Mouse (Mus musculus) hindbrain, postnatal 0 days (tissue): ENCODE results near the gene Lcn8. TPM values are rescaled to one million over a fixed set of nuclear protein-coding genes. Genes with fewer than 3 reads are reported as not detected.

Experiments used
- ATAC-seq: fragments of 200-750 bp; cut with Nextera tagmentation; 2 replicates; pipeline ENCODE4 v1.8.0; 2017; ENCODE audit warnings: mild to moderate bottlenecking, moderate TSS enrichment, moderate library complexity
- DNase-seq: peaks from one replicate; pipeline ENCODE4 v3.0.0-alpha.2; 2015; ENCODE audit warnings: low spot score
- H3K27ac ChIP-seq: fragments of 300-500 bp; sonication (generic); 2 replicates; pipeline ENCODE4 v1.5.1; 2014; ENCODE audit warnings: mild to moderate bottlenecking
- H3K27me3 ChIP-seq: fragments of 300-500 bp; sonication (generic); 2 replicates; pipeline ENCODE4 v1.6.1; 2014; ENCODE audit warnings: low read length, mixed read lengths; ENCODE audit not compliant: insufficient read depth
- H3K36me3 ChIP-seq: fragments of 300-500 bp; sonication (generic); 2 replicates; pipeline ENCODE4 v1.6.1; 2014; ENCODE audit warnings: low read length, mixed read lengths; ENCODE audit not compliant: insufficient read depth
- H3K4me1 ChIP-seq: fragments of 300-500 bp; sonication (generic); 2 replicates; pipeline ENCODE4 v1.6.1; 2014; ENCODE audit warnings: antibody characterized with exemption, low read length, mixed read lengths; ENCODE audit not compliant: insufficient read depth
- H3K4me2 ChIP-seq: fragments of 300-500 bp; sonication (generic); 2 replicates; pipeline ENCODE4 v1.6.1; 2014; ENCODE audit warnings: low read depth, mild to moderate bottlenecking, low read length, moderate library complexity, mixed read lengths
- H3K4me3 ChIP-seq: fragments of 300-500 bp; sonication (generic); 2 replicates; pipeline ENCODE4 v1.5.1; 2014; ENCODE audit warnings: low read length
- H3K9ac ChIP-seq: fragments of 300-500 bp; sonication (generic); replicated peaks from 2 replicates; pipeline ENCODE4 v1.6.1; 2014; ENCODE audit warnings: mild to moderate bottlenecking, low read length, moderate library complexity, mixed read lengths
- H3K9me3 ChIP-seq: fragments of 300-500 bp; sonication (generic); 2 replicates; pipeline ENCODE4 v1.6.1; 2016; ENCODE audit warnings: low read length, mixed read lengths
- CTCF ChIP-seq: IDR thresholded peaks from 2 replicates; pipeline ENCODE4 v1.5.1; 2016; ENCODE audit warnings: antibody characterized with exemption, control low read depth, low read depth
- WGBS: fragments of 180-500 bp; shearing (Covaris S2); extraction: QIAGEN DNeasy Blood & Tissue Kit; methylation state at CpG from one replicate; pipeline ENCODE4 v1.1.7; 2014; 5-methylcytosine and 5-hydroxymethylcytosine counted together
- polyA plus RNA-seq: library from polyadenylated mRNA; unstranded; fragments of >200 nt; fragmentation: Nextera tagmentation; extraction: Ambion mirVana; gene quantifications from 2 replicates; pipeline ENCODE4 v1.2.1, GENCODE M21; 2015
- total RNA-seq: library from RNA; depleted of rRNA; stranded (reverse); fragments of >200 nt; gene quantifications from 2 replicates; pipeline ENCODE4 v1.2.3, GENCODE M21; 2014

The Lcn8 gene
- total and polyA plus RNA-seq, 2 experiments from 2014 or later: not detected

DNA sequence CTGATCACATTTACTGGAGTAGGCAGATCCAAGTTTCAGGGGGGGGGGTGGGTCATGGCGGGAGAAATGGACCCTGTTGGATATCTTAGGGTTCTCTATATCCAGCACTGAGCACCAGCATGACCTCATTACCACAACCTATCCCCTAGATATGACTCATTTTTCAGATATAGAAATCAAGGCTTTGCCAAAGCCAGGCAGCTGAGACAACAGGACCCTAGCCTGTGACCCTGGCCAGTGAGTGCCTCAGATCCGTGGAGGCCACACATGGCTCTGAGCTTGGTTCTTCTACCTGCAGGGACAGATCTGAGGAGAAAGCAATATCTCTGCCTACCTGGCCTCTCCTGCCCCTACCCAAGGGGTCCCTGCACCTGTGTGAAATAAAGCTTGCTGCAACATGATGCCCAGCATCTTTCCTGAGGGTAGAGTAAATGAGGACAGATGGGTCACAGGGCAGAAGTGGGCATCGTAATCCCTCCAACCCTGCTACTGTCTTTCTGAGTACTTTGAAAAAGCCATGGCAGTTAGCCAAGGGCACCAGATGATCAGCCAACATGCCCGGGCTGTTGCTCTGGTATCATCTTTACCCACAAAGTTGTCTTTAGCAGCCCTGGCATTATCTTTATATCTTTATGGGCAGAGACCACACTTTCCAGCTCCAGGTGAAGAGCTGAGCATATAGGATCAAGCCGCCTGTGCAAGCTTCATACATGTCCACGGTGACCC, 8.5 kb downstream of the Lcn8 start:
- Histone ChIP-seq H3K4me3 (no peak overlapping the region), H3K27ac (no peak overlapping the region), H3K4me2 (no peak overlapping the region), H3K9me3 (no peaks in the 10 kb centered on the region), H3K36me3 (no peaks in the 10 kb centered on the region), H3K9ac (no peak overlapping the region), H3K27me3 (no peaks in the 10 kb centered on the region), H3K4me1 (no peaks in the 10 kb centered on the region)
- ATAC-seq (no peak), DNase-seq (peak; percentile 25)
- TF ChIP-seq CTCF: no peak
- 67% methylated on average over 6 of the region's 6 CpGs for WGBS

DNA sequence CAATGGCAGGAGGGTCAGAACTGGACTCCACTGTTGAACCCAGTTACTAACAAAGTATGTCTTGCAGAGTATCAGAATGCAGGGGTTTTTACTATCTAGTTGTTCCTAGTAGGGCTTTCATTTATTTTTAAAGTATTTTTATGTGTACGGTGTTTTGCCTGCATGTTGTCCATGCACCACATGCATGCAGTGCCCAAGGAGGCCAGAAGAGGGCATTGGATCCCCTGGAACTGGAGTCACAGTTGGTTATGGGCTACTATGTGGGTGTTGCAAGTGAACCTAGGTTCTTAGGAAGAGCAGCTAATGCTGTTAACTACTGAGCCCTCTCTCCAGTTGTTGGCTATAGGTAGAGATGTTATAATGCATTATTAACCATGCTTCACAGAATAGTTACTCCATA, 10.6 kb downstream of the Lcn8 start:
- Histone ChIP-seq H3K4me2 (no peak overlapping the region), H3K9me3 (no peaks in the 10 kb centered on the region), H3K9ac (no peak overlapping the region), H3K4me1 (no peaks in the 10 kb centered on the region), H3K27me3 (no peaks in the 10 kb centered on the region), H3K4me3 (no peak overlapping the region), H3K36me3 (no peaks in the 10 kb centered on the region), H3K27ac (no peak overlapping the region)
- peak; percentile 77 for TF ChIP-seq CTCF
- WGBS: 64% methylated on average over 1 of the region's 1 CpGs
- ATAC-seq (no peak), DNase-seq (peak; percentile 54)

DNA sequence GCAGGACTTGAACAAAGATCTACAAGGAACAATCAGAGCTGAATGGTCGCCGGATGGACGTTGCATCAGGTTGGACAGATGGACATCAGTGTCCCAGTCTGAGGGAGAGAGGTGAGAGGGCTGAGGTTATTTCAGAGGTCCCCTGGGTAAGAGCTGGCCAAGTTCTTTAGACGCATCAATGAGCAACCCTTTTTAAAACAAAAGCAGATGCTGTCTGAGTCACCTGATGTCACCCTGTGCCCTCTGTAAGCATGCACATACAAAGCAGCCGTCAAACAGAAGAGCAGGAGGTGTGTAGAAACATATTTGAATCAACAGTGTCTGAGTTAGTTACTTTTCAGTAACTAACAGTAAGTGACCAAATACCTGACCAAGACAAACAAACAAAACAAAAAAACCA, 11.2 kb downstream of the Lcn8 start:
- Histone ChIP-seq H3K27me3 (no peaks in the 10 kb centered on the region), H3K4me3 (no peak overlapping the region), H3K9me3 (no peaks in the 10 kb centered on the region), H3K36me3 (no peaks in the 10 kb centered on the region), H3K27ac (no peak overlapping the region), H3K4me1 (no peaks in the 10 kb centered on the region), H3K9ac (no peak overlapping the region), H3K4me2 (no peak overlapping the region)
- ATAC-seq: no peak
- 79% methylated on average over 5 of the region's 5 CpGs for WGBS
- no peak for TF ChIP-seq CTCF
- DNase-seq: no peak

DNA sequence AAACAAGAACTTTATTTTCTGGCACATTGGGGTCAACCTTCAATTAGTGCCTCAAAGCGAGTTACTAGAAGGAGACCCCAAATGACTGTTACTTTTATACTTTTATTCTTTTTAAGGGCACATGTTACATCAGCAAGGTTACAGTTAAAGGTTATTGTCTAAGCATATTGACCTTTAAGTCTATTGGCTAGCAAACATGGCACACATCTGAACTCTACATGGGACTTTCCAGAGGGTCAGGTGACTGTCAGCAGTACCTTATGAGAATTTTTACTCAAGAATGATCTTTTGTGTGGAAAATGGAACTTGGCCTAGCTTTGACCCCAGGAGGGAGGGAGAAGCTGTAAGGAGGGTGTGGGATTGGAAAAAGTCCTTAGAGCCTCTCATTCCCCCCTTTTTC, 13.6 kb downstream of the Lcn8 start:
- no peaks in the 10 kb centered on the region for H3K27me3 ChIP-seq
- no peak overlapping the region for H3K27ac ChIP-seq
- WGBS: 69% methylated on average over 1 of the region's 1 CpGs
- DNase-seq (no peak), ATAC-seq (no peak)
- no peak overlapping the region for H3K4me2 ChIP-seq
- H3K9me3 ChIP-seq: no peaks in the 10 kb centered on the region
- no peaks in the 10 kb centered on the region for H3K4me1 ChIP-seq
- H3K36me3 ChIP-seq: no peaks in the 10 kb centered on the region
- H3K9ac ChIP-seq: no peak overlapping the region
- no peak overlapping the region for H3K4me3 ChIP-seq
- TF ChIP-seq CTCF: no peak

DNA sequence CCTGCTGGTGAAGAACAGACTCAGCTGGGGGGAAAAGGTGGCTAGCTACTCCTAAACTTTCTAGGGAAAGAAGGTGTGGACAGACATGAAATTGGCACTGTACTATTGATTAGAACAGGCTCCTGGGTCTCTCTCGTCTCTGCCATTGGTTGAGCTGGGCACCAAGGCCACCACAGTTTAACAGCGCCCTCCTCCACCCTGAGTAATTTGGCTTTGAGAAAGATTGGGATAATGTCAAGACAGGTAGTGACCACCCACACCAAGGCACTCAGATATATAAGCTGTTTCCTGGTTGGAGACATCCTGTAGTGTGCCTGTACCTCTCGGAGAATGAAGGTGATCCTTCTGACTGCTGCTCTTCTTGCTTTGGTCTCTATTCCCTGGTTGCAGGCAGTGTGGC, 23.6 kb downstream of the Lcn8 start, which contains the start of gene Lcn6:
Lcn6 (plus strand) TSS at position 301 of the 400 bp plus-strand sequence.
- TF ChIP-seq CTCF: no peak
- DNase-seq: no peak
- H3K9me3 ChIP-seq: no peaks in the 10 kb centered on the region
- ATAC-seq: no peak
- no peaks in the 10 kb centered on the region for H3K4me1 ChIP-seq
- no peak within 1 kb of the TSS for H3K27ac ChIP-seq
- H3K9ac ChIP-seq: no peak within 1 kb of the TSS
- no peaks in the 10 kb centered on the region for H3K36me3 ChIP-seq
- H3K4me2 ChIP-seq: no peak within 1 kb of the TSS
- 89% methylated on average over 3 of the region's 3 CpGs for WGBS
- no peak within 1 kb of the TSS for H3K4me3 ChIP-seq
- H3K27me3 ChIP-seq: no peaks in the 10 kb centered on the region

DNA sequence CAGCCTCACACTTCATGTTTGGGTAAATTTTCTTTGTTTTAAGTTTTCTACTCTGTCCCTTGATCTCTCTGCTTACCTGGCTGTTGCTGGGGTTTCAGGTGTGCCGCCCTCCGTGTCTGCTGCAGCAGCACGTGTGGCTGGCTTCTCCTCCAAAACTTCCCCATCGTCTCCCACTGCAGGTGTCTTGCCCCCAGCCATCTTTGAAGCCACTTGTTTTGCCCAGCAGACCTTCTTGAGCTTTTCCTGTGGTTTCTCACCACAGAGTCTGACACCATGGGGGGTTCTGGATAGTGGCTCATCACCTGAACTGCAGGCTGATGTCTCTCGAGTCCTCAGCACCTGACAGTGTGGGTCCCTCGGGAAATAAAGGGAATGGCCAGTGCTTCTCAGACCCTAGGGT, 26.6 kb downstream of the Lcn8 start:
- Histone ChIP-seq H3K27ac (no peak overlapping the region), H3K36me3 (no peaks in the 10 kb centered on the region), H3K9ac (no peak overlapping the region), H3K4me1 (no peaks in the 10 kb centered on the region), H3K4me2 (no peak overlapping the region), H3K4me3 (no peak overlapping the region), H3K27me3 (no peaks in the 10 kb centered on the region), H3K9me3 (no peaks in the 10 kb centered on the region)
- 86% methylated on average over 6 of the region's 6 CpGs for WGBS
- DNase-seq: no peak
- TF ChIP-seq CTCF: no peak
- no peak for ATAC-seq

DNA sequence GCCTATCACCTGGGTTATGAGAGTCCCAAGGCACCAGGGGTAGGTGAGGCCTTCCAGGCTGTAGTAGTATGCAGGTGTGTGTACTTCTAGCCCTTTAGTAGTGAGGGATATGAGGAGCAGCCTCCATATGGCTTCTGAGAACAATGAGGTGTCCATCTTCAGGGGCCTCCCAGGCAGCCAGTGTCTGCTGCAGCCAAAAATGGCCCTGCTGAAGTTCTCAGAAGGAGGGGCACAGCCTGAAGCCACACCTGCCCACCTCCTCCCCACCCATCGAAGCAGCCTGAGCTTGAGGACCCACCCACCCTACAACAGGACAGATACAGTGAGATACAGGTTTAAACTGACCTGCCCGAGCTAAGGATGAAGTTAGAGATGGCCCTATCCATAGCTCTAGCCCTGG, 29.5 kb downstream of the Lcn8 start, which contains the start of gene Lcn10:
Lcn10 (plus strand) TSS at position 301 of the 400 bp plus-strand sequence.
- H3K9ac ChIP-seq: no peak within 1 kb of the TSS
- H3K4me2 ChIP-seq: no peak within 1 kb of the TSS
- no peaks in the 10 kb centered on the region for H3K36me3 ChIP-seq
- H3K9me3 ChIP-seq: no peaks in the 10 kb centered on the region
- H3K27ac ChIP-seq: no peak within 1 kb of the TSS
- ATAC-seq: no peak
- no peak within 1 kb of the TSS for H3K4me3 ChIP-seq
- 80% methylated on average over 2 of the region's 2 CpGs for WGBS
- no peak for DNase-seq
- H3K4me1 ChIP-seq: no peaks in the 10 kb centered on the region
- no peak for TF ChIP-seq CTCF
- H3K27me3 ChIP-seq: no peaks in the 10 kb centered on the region
